Mouse (Mus musculus) small intestine, adult 10 weeks (tissue): ENCODE measurements around the gene Lrrk2. TPM values are rescaled to one million over a fixed set of nuclear protein-coding genes. Genes with fewer than 3 reads are reported as not detected.

ENCODE experiments used
- polyA plus RNA-seq: library from polyadenylated mRNA; stranded (reverse); fragments of 350-450 nt; fragmentation: Illumina TruSeq; extraction: RNeasy Lipid Tissue Mini Kit (QIAGEN cat#74804); gene quantifications from one replicate; pipeline ENCODE4 v1.2.3, GENCODE M21; 2014; ENCODE audit warnings: low replicate concordance

The Lrrk2 gene
- polyA plus RNA-seq = 10.6 TPM

GRCm38 (mm10) chr15:91672645-91673568 is at the start of gene Lrrk2:
Gene Lrrk2 (plus strand): TSS chr15:91673175.

GRCm38 (mm10) chr15:91837965-91838364 is 165.0 kb downstream of the Lrrk2 start, which contains the start of gene Smgc:
Gene Smgc (plus strand): TSS chr15:91838265.

Other genes with a start within 250 kb of the Lrrk2 start
- 1.5 TPM for gene Slc2a13, start 99.9 kb upstream of the Lrrk2 start, polyA plus RNA-seq
- gene Smgc, start 165.1 kb downstream of the Lrrk2 start, polyA plus RNA-seq = not detected